Mouse (Mus musculus): ENCODE measurements around the gene Exoc6.

Gene Exoc6

DNA sequence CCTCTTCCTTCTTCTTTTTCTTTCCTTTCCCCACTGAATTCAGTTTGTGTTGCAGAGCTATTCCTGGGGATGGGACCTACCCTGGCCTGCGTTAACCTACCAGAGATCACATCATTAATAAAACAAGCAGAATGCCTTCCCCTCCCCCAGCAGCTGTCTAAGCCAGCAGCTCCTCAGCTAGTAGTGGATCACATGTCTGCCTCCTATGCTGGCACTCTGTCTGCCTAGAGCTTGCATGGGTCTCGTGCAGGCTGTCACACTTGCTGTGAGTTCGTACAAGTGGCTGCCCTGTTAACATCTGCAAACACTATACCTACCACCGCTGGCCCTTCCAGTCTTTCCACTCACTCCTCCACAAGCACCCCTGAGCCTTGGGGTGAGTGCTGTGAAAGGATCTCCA, 29.4 kb downstream of the Exoc6 start:
- DNase-seq (ENCODE audit: low read depth, low spot score) = no peak

DNA sequence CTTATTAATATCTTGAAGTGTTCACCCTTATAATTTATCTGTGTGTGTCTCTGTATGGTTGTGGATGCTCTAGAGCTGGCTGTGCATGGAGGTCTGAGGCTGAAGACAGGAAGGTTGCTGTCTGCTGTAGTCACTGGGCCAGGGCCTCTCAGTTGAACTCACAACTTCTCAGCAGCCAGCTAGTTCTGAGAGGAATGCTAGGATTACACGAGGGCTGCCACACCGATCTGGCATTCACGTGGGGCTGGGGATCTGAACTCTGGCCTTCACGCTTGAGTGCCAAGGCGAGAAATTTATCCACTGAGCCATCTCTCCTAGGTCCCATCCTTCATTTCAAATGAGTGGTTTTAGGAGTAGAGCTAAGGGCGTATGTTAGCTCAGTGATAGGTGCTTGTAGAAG, 30.2 kb downstream of the Exoc6 start:
- DNase-seq (ENCODE audit: low read depth, low spot score) = no peak

DNA sequence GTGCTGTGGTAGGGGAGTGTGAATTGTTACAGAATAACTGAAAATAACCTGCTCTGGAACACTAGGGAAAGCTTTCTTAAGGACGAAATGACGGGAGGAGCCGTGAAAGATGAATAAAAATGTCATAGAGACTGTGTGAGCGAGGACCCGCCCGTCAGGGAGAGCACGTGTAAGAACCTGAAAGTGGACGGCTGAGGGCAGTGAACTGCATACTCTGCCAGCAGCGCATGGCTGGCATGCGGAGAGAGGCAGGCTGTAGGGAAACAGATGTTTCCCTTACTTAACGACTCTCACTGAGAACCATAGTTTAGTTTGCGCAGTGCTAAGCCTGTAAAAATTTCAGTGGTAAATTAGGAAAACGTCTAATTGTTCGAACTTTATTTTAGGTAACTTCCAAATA, 35.0 kb downstream of the Exoc6 start:
- peak; percentile 50 for DNase-seq (ENCODE audit: low read depth, low spot score)

DNA sequence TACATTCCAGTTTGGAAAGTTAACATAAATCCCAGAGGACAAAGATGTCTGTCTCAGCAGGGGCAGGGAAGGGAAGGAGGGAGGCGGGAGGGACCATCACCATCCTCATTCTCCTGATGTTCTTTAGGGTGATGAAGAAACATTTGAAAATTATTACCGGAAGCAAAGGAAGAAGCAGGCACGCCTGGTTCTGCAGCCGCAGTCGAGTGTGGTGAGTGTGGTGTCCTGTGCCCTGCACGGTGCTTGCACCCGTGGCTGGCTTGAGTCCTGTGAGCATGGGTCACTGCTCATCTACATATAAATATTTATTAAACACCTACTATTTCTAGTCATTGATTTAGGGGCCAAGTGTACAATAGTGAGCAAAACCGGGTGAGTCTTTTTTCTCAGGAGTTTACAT, 35.5 kb downstream of the Exoc6 start:
- no peak for DNase-seq (ENCODE audit: low read depth, low spot score)

DNA sequence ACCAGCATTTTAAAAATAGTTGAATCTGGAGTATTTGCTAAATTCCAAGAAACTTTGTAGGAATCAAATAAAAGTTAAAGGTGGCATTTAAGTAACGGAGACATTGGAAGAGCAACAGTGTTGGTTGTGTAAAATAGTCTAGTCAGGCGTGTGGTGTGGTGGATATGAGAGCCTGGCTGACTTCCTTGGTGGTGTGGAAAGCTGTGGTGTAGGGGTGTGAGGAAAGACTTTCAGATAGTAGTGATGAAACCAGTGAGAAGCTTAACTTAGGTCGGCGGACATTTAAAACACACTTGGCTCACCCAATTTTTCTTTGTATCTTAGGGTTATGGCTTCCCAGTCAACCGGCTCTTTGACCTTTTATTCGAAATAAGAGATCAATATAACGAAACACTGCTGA, 40.3 kb downstream of the Exoc6 start:
- no peak for DNase-seq (ENCODE audit: low read depth, low spot score)

DNA sequence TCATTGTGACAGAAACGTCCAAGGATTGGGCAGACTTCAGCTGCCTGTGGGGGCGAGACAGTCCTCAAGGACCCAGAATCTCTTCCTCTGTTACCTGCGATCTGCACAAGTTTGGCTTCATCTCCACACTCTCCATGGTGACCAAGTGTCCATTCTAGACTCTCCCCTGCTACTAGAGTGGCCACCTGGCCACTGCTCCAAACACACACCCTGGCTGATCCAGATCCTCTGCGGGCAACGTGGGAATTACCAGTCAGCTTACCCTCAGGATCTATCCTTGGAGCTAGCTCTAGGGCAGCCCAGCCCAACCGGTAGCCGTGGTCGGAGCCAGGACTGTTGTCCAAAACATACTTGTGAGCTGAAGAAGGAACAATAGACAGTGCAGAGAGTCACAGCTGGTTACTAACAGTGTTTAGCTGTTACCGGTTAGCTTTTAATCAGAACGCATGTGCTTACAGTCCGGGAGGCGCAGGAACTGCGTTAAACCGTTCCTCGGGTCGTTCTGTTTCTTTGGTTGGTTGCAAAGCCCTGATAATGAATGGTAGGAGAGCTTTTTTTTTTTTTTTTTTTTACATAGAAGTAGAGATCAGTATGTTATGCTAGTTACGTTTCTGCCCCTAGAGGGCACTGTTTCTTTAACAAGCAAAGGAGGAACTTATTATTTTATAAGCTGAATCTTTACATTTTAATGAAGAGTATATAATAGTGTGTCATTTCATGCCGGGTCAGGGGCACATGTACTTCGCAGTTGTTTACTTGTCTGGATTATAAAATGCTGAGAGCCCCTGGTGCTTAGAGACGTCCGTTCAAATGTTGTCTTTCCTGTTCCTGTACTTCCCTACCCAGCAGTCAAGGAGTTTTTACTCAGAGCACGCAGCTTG, 52.0 kb downstream of the Exoc6 start:
- DNase-seq (ENCODE audit: low read depth, low spot score) = peak; percentile 72

DNA sequence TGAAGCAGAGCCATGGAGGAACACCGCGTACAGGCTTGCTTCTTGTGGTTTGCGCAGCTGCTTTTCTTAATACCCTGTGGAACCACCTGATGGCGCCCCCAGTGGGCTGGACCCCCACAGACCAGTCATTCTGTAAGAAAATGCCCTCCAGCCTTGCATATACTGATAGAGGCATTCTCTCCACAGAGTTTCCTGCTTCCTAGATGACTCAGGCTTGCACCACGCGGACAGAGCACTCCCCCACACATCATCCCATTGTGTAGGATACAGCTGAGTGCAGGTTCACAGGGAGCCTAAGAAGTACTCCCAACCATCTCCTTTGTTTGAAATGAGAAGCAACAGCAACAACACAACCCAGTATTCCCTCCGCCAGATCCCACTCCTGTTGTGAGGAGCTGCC, 59.8 kb downstream of the Exoc6 start:
- DNase-seq (ENCODE audit: low read depth, low spot score) = no peak

DNA sequence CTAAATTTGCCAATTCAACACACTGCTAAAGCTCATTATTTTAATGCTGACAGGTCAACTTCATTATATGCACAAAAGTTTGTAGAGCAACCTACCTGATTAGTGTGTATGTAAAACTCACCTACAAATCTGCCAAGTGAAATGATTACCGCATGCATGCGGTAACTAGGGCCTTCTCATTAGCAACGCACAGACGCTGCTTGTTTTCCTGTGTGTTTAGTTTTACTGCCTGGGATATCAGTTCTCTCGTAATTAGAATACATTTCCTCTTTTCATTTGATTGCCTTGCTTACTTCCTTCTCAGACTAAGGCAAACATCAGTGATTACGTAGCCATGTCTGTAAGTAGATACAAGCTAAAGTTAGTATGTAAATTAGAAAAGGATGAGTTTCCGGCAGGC, 62.7 kb downstream of the Exoc6 start:
- no peak for DNase-seq (ENCODE audit: low read depth, low spot score)

DNA sequence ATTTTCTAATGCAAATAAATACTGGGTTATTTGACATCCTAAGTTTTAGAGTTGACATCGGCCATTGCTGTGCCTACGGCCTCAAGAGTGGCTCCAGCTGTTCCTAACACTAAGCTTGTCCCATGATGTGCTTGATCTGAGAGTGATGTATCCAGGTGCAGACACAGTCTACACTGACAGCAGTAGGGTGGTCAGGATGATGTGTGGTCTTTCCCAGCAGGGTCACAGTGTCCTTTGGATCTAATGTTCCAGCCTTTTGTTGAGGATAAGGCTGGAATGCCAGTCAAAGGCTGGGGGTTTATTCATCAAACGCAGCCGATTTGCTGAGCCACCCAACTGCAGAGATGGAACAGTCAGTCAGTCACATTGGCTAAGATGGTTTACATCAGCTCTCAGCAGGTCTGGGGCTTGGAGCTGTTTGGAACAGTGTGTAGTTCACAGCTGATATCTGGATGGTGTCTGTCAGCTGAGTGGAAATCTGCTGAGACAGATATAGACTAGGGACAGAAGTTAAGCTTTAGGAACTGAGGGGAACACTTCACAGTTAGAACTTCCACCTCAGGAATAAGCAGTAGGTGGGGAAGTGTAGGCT, 64.9 kb downstream of the Exoc6 start:
- DNase-seq (ENCODE audit: low read depth, low spot score) = no peak

DNA sequence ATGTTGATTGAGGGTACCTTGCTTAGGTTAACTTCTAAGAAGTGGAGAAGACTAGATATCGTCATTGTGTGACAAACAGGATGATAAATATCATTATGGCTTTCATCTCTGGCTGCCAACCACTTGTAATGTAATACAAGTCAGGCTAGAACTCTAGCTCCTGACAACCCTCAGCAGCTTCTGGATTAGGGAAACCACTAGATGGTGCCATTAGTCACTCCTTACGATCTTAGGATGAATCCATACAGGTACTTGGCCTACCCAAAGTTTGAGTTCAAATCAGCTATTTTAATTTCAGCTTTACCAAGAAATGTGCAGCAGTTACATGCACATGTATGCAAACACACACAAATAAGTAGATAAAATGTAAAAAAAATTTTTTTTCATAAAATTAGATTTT, 97.8 kb downstream of the Exoc6 start:
- DNase-seq (ENCODE audit: low read depth, low spot score) = no peak

DNA sequence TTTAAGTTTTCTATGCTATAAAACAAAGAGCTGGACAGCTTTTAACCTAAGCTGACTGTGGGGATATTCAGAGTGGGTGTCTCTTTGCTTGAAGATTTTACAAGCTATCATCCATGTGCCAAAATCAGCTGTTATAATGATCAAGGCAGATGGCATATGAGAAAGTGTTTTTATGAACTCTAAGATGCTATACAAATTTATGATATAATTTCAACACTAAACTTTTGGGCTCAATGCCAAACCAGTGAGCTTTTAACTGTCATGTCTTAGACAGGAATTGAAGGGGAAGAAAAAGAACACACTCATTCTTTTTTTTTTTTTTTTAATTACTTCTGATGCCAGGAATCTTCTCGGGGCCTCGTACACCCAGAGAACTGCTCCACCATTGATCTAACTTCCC, 100.3 kb downstream of the Exoc6 start:
- no peak for DNase-seq (ENCODE audit: low read depth, low spot score)

DNA sequence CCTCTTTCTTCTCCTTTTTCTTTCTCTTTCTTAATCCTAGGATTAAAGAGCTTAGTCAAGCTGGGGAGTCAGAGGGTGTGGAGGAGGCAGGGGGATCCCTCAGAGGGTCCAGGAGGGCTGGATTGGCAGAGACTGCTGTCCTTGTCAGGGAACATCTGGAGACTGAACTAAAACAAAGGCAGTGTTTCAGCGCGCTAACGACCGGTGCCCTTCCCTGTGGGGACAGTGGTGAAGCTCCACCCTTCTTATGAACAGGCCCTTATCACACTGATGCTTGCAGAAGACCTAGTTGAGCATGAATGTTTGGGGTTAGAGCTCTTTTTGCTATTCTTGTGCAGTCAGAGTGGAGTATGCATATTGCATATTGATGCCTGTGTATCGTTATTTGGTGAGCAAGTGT, 103.8 kb downstream of the Exoc6 start:
- DNase-seq (ENCODE audit: low read depth, low spot score) = no peak

DNA sequence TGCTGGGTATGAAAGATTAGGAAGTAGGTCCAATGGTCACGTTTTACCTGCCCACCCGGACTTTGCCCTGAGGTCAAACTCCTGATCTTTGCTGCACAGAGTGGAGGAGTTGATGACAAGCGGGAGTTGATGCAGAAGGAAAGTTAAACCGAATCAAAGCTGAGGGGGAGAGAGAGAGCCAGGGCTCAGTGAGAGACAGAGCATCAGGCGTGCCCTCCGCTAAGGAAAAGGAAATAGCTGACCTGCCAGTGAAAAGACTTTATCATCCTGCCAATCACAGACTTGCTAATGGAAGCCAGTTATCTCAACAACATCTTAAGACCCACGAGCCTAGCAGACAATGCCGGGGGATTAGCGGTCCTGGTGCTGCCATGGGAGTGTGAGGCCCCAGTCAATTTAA, 106.2 kb downstream of the Exoc6 start:
- no peak for DNase-seq (ENCODE audit: low read depth, low spot score)

DNA sequence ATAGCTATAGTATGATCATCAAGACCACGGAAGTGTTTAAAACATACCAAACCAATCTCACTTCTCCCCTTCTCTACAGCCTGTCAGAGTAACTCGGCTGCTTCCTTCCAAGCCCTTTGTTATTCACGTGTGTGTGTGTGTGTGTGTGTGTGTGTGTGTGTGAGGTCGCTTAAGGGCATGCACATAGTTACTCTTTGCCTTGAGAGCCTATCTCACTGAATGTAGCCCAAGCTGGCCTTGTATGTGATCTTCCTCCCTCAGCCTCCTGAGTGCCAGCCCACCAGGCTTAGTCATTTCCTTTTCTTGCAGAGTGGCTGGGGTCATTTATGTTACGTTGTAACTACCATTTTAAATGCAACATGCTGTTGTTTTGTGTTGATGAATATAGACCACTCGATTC, 115.0 kb downstream of the Exoc6 start:
- no peak for DNase-seq (ENCODE audit: low read depth, low spot score)

DNA sequence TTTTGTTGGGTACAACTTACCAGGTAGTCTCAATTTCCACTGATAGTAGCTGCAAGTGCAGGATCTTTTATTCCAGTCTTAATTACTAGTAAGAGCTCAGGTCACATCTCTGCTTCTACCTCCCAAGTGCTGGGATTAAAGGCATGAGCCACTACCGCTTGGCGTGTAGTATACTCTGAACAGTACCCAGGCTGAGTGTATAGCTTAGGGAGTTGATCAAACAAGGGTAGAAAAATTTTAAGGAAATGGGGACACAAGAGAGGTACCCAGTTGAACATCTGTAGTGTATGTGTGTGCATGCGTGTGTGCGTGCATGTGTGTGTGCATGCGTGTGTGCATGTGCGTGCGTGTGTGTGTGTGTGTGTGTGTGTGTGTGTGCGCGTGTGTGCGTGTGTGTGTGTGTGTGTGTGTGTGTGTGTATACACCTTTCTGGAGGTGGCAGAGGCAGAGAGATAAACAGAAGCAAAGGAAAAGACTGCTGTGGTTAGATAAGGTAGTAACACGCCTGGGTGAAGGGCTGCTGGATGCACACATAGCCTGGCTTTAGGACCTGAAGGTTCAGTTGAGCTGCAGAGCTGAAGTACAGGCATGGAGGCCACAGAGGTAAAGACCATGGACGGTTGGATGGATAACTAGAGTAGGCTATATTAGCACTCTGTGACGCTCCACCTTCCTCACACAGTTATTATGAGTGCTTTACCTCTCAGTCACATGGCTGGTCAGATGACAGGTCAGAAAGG, 117.8 kb downstream of the Exoc6 start:
- DNase-seq (ENCODE audit: low read depth, low spot score) = no peak

DNA sequence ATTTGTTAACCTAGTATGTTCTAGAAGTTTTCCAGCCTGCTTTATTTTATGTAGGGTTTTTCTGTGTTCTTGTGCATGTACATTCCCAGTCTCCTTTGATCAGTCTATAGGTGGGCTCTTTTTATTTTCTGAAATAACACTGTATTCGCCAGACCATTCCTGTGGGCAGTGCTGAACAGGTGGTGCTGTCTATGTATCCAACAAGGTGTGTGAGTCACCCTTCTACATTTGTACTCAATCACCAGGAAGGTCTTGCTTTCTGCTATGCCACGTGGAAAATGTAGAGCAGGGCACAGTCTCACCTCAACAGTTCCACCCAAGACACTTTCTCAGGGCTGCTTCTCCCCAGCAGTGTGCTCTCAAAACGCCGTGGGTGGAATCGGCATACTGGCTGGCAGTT, 118.4 kb downstream of the Exoc6 start:
- DNase-seq (ENCODE audit: low read depth, low spot score) = no peak

DNA sequence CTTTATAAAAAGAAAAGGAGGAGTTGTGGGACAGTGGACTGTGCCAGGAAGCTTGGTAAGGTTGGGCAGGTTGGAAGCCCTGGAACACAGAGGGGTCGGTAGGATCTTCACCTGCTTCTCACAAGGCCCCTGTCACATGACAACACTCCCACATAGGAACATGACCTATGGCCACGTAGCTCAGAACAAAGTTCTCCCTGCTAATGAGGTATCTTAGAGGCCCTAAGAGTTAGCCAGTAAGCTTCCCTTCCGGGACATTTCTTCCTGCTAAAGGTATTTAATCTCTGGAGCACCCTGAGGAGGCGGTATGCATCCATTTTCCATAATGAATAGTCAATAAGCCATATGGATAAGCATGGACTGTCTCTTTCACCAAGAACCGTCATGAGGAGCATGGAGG, 119.3 kb downstream of the Exoc6 start:
- DNase-seq (ENCODE audit: low read depth, low spot score) = no peak

DNA sequence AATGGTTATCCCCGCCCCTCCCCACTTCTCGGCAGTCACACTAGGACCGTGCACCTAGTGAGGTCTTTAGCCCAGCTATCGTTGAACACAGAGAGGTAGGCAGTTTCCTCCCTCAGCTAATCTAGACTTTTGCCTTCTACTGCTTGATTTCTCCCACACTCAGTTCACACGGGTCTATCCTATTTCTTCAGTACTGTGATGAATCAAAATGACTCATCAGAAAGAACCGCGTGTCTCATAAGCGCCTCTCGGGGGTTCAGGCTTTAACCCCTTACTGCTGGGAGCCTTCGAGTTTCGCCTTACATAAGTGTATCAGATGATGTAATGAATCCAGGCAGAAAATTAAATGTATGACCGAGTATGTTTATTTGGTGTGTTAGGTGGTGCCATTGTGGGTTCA, 123.2 kb downstream of the Exoc6 start:
- no peak for DNase-seq (ENCODE audit: low read depth, low spot score)

DNA sequence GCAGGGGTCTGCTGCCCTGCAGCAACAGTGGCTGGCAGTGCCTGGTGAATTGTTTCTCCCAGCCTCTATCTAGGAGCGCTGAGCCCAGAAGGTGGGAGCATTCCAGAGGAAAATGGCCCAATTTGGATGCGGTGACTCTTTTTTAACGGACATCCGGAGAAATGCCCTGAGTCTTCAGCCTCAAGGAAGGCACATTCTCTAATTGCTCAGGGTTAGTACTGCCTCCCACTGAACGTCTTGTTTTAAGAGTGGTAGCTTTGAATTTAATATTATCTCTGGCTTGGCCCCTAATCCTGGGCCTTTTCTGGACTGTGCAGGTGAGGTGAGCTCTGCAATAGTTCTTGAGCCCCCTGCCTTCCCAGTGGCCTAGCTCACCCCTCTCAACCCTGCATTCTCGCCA, 135.1 kb downstream of the Exoc6 start, which contains the start of gene Cyp26c1:
Gene Cyp26c1 (plus strand): TSS at position 301 of the 400 bp plus-strand sequence.
- no peak for DNase-seq (ENCODE audit: low read depth, low spot score)

DNA sequence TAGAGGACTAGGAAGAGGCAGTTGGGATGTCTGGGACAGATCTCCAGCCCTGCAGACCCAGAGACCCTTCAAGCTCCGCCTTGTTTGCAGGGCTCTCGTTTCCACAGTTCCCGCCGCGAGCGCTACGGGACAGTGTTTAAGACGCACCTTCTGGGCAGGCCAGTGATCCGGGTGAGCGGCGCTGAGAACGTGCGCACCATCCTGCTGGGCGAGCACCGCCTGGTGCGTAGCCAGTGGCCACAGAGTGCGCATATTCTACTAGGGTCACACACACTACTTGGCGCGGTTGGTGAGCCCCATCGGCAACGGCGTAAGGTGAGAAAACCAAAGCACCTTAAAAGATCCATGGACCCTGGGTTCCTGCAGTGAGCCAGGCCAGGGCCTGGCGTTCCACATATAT, 136.1 kb downstream of the Exoc6 start:
- no peak for DNase-seq (ENCODE audit: low read depth, low spot score)

DNA sequence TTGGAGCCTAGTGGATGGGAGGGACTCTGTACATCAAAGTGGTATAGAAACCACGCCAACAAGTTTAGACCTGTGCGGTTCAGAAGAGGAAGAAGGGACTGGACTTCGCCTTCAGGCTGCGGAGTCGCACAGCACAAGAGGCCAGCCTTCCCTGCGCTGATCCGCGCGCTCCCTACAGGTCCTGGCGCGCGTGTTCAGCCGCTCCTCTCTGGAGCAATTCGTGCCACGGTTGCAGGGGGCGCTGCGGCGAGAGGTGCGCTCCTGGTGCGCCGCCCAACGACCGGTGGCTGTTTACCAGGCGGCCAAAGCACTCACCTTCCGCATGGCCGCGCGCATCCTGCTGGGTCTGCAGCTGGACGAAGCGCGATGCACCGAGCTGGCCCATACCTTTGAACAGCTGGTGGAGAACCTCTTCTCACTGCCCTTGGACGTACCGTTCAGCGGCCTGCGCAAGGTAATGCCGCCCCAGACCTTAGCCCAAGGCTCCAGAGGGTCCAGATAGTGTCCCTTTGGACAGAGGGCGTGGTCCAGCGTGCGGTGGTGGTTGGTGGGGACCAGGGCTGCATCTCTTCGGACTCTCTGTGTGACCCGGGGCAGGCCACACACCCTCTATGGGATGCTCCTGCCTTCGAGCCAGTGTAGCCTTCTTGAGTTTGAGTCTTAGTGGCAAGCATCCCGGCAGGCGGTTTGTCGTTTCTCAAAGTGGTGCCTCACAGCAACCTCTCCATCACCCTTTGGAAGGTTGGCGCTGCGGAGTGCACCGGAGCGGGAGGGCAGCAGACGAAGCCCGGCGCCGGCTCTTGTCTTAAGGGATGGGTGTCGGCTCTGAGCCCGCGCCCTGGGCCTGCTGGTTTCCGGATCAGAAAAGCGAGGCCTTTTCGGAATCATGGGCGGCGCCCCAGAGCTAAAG, 137.0 kb downstream of the Exoc6 start:
- peak; percentile 59 for DNase-seq (ENCODE audit: low read depth, low spot score)

DNA sequence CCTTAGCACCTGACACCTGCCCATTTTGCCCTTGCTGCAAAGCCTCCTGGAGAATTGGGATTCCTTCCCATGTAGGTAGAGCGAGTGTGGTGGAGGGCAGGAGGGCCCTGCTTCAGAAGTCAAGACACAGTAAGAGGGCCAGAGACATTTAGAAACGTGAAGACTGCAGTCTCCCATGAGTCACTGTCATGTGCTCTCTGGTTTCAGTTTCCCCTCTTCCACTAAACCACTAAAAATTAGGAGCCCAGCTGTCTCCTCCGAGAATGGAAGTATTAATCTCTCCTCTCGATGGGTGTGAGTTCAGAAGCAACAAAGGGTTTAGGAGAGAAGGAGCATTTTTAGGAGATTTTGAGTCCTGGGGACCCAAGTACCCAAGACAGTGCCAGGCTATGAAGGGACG, 139.3 kb downstream of the Exoc6 start:
- DNase-seq (ENCODE audit: low read depth, low spot score) = no peak

All from forelimb bud, embryonic 11.5 days (tissue).